Mouse (Mus musculus) Patski (cell line): Measurements from ENCODE around the gene Dab1. TPM values are rescaled to one million over a fixed set of nuclear protein-coding genes. Genes with fewer than 3 reads are reported as not detected.

ENCODE experiments used
- ATAC-seq: fragments of 100-300 bp; one replicate; pipeline ENCODE4 v1.8.0; 2021
- CTCF ChIA-PET: fragments of 350-600 bp; sonication (Branson Sonifier 250); formaldehyde crosslinking; loops from one replicate; lab custom pipeline; 2022; ENCODE audit warnings: inconsistent platforms; lab: Charles Lee
- POLR2A ChIA-PET: fragments of 350-600 bp; sonication (Branson Sonifier 250); formaldehyde crosslinking; loops from one replicate; lab custom pipeline; 2022; ENCODE audit warnings: antibody characterized with exemption, inconsistent platforms; lab: Charles Lee
- DNase-seq: peaks from one replicate; pipeline ENCODE4 v3.0.0-alpha.2; 2011; ENCODE audit warnings: low read depth, low spot score
- H3K27me3 ChIP-seq: fragments of 371-371 bp; one replicate; pipeline ENCODE4 v1.5.1; 2021
- CTCF ChIP-seq: fragments of 100-300 bp; IDR thresholded peaks from one replicate; pipeline ENCODE4 v1.5.1; 2021
- in situ Hi-C: fragments of 300-500 bp; cut with MboI; formaldehyde crosslinking; loops from 3 replicates; pipeline ENCODE4 v1.11.1; 2018; ENCODE audit warnings: low pct_unique_long_range_greater_than_20kb, mixed read lengths
- polyA plus RNA-seq: library from polyadenylated mRNA; unstranded; gene quantifications from one replicate; pipeline ENCODE4 v1.2.3, GENCODE M21; 2021

Dab1 gene
- polyA plus RNA-seq, 1 experiment from 2014 or later = 0.08 TPM

- CTCF ChIA-PET = no interaction called here
- DNase-seq = no peak
- in situ Hi-C loops = no loop called here
- no peaks in the 10 kb centered on the region for H3K27me3 ChIP-seq
- TF ChIP-seq CTCF = no peak
- POLR2A ChIA-PET = no interaction called here
- no peak for ATAC-seq
Observed at GRCm38 (mm10) chr4:104288401-104288800, 669.2 kb downstream of the Dab1 start.

- H3K27me3 ChIP-seq = peaks cover 8% of the 10 kb centered on the region
- no peak for ATAC-seq
- in situ Hi-C loops = no loop called here
- DNase-seq = no peak
- POLR2A ChIA-PET = no interaction called here
- CTCF ChIA-PET = no interaction called here
- no peak for TF ChIP-seq CTCF
Observed at GRCm38 (mm10) chr4:104301764-104302163, 682.6 kb downstream of the Dab1 start.

GRCm38 (mm10) chr4:104302996-104303652, 684.0 kb downstream of the Dab1 start:
- ChIA-PET POLR2A (no interaction called here), CTCF (no interaction called here)
- TF ChIP-seq CTCF = no peak
- no peak for DNase-seq
- H3K27me3 ChIP-seq = no peaks in the 10 kb centered on the region
- ATAC-seq = no peak
- in situ Hi-C loops = no loop called here

- POLR2A ChIA-PET = no interaction called here
- H3K27me3 ChIP-seq = no peaks in the 10 kb centered on the region
- DNase-seq (no peak), ATAC-seq (no peak)
- CTCF ChIA-PET = no interaction called here
- in situ Hi-C loops = no loop called here
- TF ChIP-seq CTCF = no peak
Observed at GRCm38 (mm10) chr4:104307781-104308180, 688.6 kb downstream of the Dab1 start.

DNA sequence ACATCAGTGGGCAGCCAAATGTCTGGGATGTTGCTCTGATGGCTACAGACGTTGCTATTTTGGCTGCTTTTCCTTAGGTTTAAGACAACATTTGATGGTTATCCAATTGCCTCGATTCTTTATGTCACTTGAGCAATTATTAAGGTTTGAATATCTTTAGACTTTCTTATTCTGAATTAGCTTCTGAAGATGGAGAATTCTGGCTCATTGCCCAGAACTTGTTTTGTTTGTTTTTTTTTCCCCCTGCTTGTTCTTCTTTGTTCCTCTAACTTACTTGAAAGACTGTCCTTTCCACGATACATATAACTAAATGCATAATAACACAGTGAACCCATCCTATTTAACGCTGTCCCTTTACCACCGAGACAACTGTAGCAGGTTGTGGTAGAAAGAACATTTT, 707.1 kb downstream of the Dab1 start:
- ATAC-seq (no peak), DNase-seq (no peak)
- in situ Hi-C loops = loop anchor here (25.0 kb wide), 1 partner anchor 89 kb away; no protein-coding TSS in a partner anchor
- no peak for TF ChIP-seq CTCF
- CTCF ChIA-PET = no interaction called here
- POLR2A ChIA-PET = no interaction called here
- no peaks in the 10 kb centered on the region for H3K27me3 ChIP-seq

DNA sequence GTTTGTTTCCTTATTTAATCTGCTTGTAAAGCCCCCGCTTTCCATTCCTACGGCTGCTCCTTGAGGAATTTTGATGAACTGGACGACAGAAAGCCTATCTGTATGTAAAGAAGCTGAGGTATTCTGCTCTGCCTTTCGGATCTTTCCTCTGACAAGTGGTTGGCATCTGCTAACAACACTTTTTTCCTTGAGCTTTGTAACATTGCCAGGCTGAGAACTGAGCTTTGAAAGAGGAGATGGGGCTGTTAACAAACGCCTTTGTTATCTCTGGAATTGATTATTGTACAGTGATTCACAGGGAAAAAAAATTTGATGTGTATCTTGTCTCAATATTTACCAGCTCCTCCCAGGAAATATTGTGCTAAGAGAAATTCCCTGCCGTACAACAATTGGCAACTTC, 712.7 kb downstream of the Dab1 start:
- POLR2A ChIA-PET = no interaction called here
- ATAC-seq (no peak), DNase-seq (no peak)
- in situ Hi-C loops = loop anchor here (25.0 kb wide), 1 partner anchor 95 kb away; no protein-coding TSS in a partner anchor
- H3K27me3 ChIP-seq = no peaks in the 10 kb centered on the region
- TF ChIP-seq CTCF = no peak
- CTCF ChIA-PET = no interaction called here

DNA sequence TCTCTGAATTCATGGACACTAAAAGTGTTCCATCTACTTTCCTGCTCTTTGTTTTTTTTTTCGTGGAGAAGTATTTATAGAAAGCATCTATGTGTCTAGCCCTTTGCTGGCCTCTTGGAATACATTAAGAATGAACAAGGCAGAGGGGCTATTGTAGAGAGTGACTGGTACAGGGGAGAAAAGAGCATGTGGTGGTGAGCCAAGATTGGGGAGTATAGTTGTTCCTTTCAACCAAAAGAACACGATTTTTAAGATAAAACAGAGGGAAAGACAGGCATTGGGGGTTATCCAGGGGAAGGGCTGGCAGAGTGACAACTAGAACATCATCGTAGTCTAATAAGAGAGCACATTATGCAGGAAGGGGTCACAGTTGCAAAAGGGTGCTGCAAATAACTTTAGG, 713.2 kb downstream of the Dab1 start:
- TF ChIP-seq CTCF = no peak
- ATAC-seq = no peak
- in situ Hi-C loops = loop anchor here (25.0 kb wide), 1 partner anchor 95 kb away; no protein-coding TSS in a partner anchor
- no peak for DNase-seq
- CTCF ChIA-PET = no interaction called here
- no peaks in the 10 kb centered on the region for H3K27me3 ChIP-seq
- POLR2A ChIA-PET = no interaction called here

DNA sequence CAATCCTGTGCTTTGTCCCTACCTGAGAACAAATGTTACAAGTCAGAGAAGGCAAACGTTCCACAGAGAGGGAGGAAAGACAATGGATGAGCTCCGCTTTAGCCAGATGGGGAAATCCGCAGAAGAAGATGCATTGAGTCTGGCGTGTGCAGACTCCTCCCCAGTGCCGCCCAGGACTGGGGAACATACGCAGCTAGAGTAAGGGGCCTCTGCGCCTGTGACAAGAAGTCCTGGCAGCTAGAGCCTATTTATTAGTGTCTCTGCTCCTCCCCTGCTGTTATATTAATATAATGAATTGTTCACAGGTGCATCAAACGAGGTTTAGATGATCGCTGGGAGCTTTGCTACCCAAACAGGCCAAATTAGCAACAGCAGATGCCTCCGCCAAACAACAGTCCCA, 718.1 kb downstream of the Dab1 start:
- ChIA-PET CTCF (no interaction called here), POLR2A (no interaction called here)
- DNase-seq = no peak

DNA sequence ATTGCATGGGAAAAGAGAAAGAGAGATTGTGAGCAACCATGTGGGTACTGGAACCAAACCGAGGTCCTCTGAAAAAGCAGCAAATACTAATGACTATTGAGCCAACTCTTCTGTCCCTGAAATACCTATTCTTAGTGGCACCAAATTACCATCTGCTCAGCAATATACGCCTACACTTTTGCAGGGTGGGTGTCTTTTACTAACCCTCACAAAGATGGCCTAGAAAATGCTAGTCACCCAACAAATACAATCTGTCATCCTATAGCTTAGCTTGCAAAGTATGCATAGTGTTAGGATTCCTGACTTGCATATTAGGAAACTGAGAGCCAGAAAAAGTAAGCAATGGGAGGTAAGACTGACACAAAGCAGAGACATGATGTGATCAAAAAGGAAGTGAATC, 719.2 kb downstream of the Dab1 start:
- in situ Hi-C loops = loop anchor here (25.0 kb wide), 1 partner anchor 101 kb away; no protein-coding TSS in a partner anchor
- H3K27me3 ChIP-seq = no peaks in the 10 kb centered on the region
- POLR2A ChIA-PET = no interaction called here
- ATAC-seq = no peak
- no peak for TF ChIP-seq CTCF
- CTCF ChIA-PET = no interaction called here
- DNase-seq = no peak

More for the DNA sequence above, 718.1 kb downstream of the Dab1 start:
- no peak for TF ChIP-seq CTCF
- in situ Hi-C loops = loop anchor here (25.0 kb wide), 1 partner anchor 100 kb away; no protein-coding TSS in a partner anchor
- no peak for ATAC-seq
- no peaks in the 10 kb centered on the region for H3K27me3 ChIP-seq

- CTCF ChIA-PET = no interaction called here
- ATAC-seq (no peak), DNase-seq (no peak)
- in situ Hi-C loops = no loop called here
- H3K27me3 ChIP-seq = peaks cover 3% of the 10 kb centered on the region
- POLR2A ChIA-PET = no interaction called here
- no peak for TF ChIP-seq CTCF
Observed at GRCm38 (mm10) chr4:104361345-104361744, 742.2 kb downstream of the Dab1 start.

DNA sequence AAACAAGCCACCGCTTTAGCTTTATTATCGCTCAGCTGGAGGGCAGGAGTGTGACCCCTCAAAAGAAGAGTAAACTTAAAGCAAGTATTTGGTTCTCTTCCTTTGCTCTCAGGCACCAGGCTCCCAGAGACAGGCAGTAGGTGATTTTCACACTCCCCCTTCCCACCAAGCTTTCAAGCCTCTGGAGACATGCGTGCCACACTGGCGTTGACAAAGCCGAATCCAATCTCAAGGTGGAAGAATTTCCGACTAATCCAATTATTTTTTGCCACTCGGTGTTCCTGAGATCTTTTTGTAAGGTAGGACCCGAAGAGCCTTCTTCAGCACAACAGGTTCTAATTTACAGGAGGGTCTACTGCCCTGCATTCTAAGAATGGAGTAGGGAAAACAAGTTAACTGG, 747.3 kb downstream of the Dab1 start:
- in situ Hi-C loops = no loop called here
- peaks cover 13% of the 10 kb centered on the region for H3K27me3 ChIP-seq
- ATAC-seq (no peak), DNase-seq (no peak)
- ChIA-PET CTCF (no interaction called here), POLR2A (no interaction called here)
- no peak for TF ChIP-seq CTCF
